19 mouse cellular contexts compared by ENCODE assay signal in genomic region chr2:52435919-52436632, GRCm38 (mm10). TPM values are rescaled to one million over a fixed set of nuclear protein-coding genes. Genes with fewer than 3 reads are reported as not detected.
DNase-seq lines count a peak whose midpoint lies in the region; ATAC-seq and TF ChIP-seq lines count a peak whose summit lies in the region.
"Had no signal": no experiment of that assay in that cellular context is flagged by ENCODE, and none has a peak within 500 bp of the region (broad histone marks: within the 10 kb centered on the region; RNA-seq: fewer than 3 reads in every experiment).

No protein-coding gene starts in this region.

- 38% methylated on average over 14 of the region's 14 CpGs for WGBS in heart, embryonic 11.5 days (ENCODE audit: insufficient replicate concordance)
- 45% methylated on average over 14 of the region's 14 CpGs for WGBS in hindbrain, postnatal 0 days
- WGBS in hindbrain, embryonic 13.5 days, result 69% methylated on average over 14 of the region's 14 CpGs
- whole genome bisulfite sequencing in stomach, embryonic 15.5 days, result 49% methylated on average over 14 of the region's 14 CpGs
- 49% methylated on average over 14 of the region's 14 CpGs for WGBS in stomach, postnatal 0 days

- DNase-seq in heart, adult 18-20 months, result no peak
- DNase-seq in hindbrain, postnatal 0 days (ENCODE audit: low spot score), result no peak
- DNase-seq in stomach, postnatal 0 days (ENCODE audit: low spot score), result no peak
- DNase-seq in B cell, adult 2 months, result no peak
- DNase-seq: adrenal gland, adult 2 months; cerebellum, adult 18-20 months; lung, postnatal 14 days; right cerebral cortex, postnatal 4 days; thymus, adult 18-20 months had no signal

- TF ChIP-seq CTCF in hindbrain, postnatal 0 days (IDR thresholded peaks at IDR 0.05; ENCODE audit: low read depth), result no peak
- TF ChIP-seq CTCF in stomach, postnatal 0 days (IDR thresholded peaks at IDR 0.05; ENCODE audit: low read depth), result no peak

- no peak for ATAC-seq in heart, embryonic 11.5 days (replicated peaks; ENCODE audit: insufficient number of reproducible peaks, low FRiP score, low TSS enrichment)
- ATAC-seq in hindbrain, postnatal 0 days, result peak; percentile 47; the same call in 1 of the 2 replicates
- no peak for ATAC-seq in hindbrain, embryonic 13.5 days (ENCODE audit: low FRiP score)
- ATAC-seq in stomach, embryonic 15.5 days (ENCODE audit: insufficient read depth, low FRiP score, low read depth), result no peak
- no peak for ATAC-seq in stomach, postnatal 0 days (ENCODE audit: low FRiP score, low TSS enrichment)

- TF ChIP-seq EP300 in stomach, postnatal 0 days (optimal IDR thresholded peaks at IDR 0.05), result no peak

- no peaks in the 10 kb centered on the region for H3K9me3 ChIP-seq in heart, embryonic 11.5 days (replicated peaks; ENCODE audit: control insufficient read depth, low read length)
- no peaks in the 10 kb centered on the region for H3K9me3 ChIP-seq in hindbrain, postnatal 0 days (ENCODE audit: low read length)
- no peaks in the 10 kb centered on the region for H3K9me3 ChIP-seq in hindbrain, embryonic 13.5 days
- no peaks in the 10 kb centered on the region for H3K9me3 ChIP-seq in stomach, embryonic 15.5 days
- no peaks in the 10 kb centered on the region for H3K9me3 ChIP-seq in stomach, postnatal 0 days (ENCODE audit: control insufficient read depth, low read length)
- H3K9me3 ChIP-seq: embryonic facial prominence, embryonic 13.5 days; G1E; kidney, embryonic 15.5 days; limb, embryonic 13.5 days; liver, embryonic 15.5 days; midbrain, embryonic 12.5 days; neural tube, embryonic 12.5 days had no signal

- peak overlapping the region; percentile 55 for H3K4me2 ChIP-seq in heart, embryonic 11.5 days
- H3K4me2 ChIP-seq in hindbrain, postnatal 0 days (ENCODE audit: low read depth, low read length), result no peak overlapping the region
- H3K4me2 ChIP-seq in hindbrain, embryonic 13.5 days, result no peak overlapping the region
- H3K4me2 ChIP-seq in stomach, embryonic 15.5 days, result peak overlapping the region; percentile 10; the same call in 1 of the 2 replicates
- H3K4me2 ChIP-seq in stomach, postnatal 0 days (replicated peaks; ENCODE audit: low read depth), result no peak overlapping the region
- H3K4me2 ChIP-seq: embryonic facial prominence, embryonic 13.5 days; kidney, embryonic 15.5 days; limb, embryonic 13.5 days; liver, embryonic 15.5 days; midbrain, embryonic 12.5 days; neural tube, embryonic 12.5 days had no signal

- H3K27me3 ChIP-seq in heart, embryonic 11.5 days (ENCODE audit: control insufficient read depth, insufficient read depth, low read length), result no peaks in the 10 kb centered on the region
- no peaks in the 10 kb centered on the region for H3K27me3 ChIP-seq in hindbrain, postnatal 0 days (ENCODE audit: insufficient read depth, low read length)
- no peaks in the 10 kb centered on the region for H3K27me3 ChIP-seq in hindbrain, embryonic 13.5 days
- H3K27me3 ChIP-seq in stomach, embryonic 15.5 days (replicated peaks), result no peaks in the 10 kb centered on the region
- no peaks in the 10 kb centered on the region for H3K27me3 ChIP-seq in stomach, postnatal 0 days (ENCODE audit: control insufficient read depth, insufficient read depth, low read length)
- H3K27me3 ChIP-seq: embryonic facial prominence, embryonic 13.5 days; kidney, embryonic 15.5 days; limb, embryonic 13.5 days; liver, embryonic 15.5 days; midbrain, embryonic 12.5 days; neural tube, embryonic 12.5 days had no signal

- no peak overlapping the region for H3K27ac ChIP-seq in heart, embryonic 11.5 days (ENCODE audit: low read depth, low read length)
- H3K27ac ChIP-seq in hindbrain, postnatal 0 days, result no peak overlapping the region
- no peak overlapping the region for H3K27ac ChIP-seq in hindbrain, embryonic 13.5 days
- H3K27ac ChIP-seq in stomach, embryonic 15.5 days, result no peak overlapping the region
- no peak overlapping the region for H3K27ac ChIP-seq in stomach, postnatal 0 days (replicated peaks)
- H3K27ac ChIP-seq: embryonic facial prominence, embryonic 13.5 days; kidney, embryonic 15.5 days; limb, embryonic 13.5 days; liver, embryonic 15.5 days; midbrain, embryonic 12.5 days; neural tube, embryonic 12.5 days had no signal

- H3K9ac ChIP-seq in heart, embryonic 11.5 days (ENCODE audit: low read depth, low read length), result no peak overlapping the region
- no peak overlapping the region for H3K9ac ChIP-seq in hindbrain, postnatal 0 days (replicated peaks; ENCODE audit: low read length)
- no peak overlapping the region for H3K9ac ChIP-seq in hindbrain, embryonic 13.5 days
- no peak overlapping the region for H3K9ac ChIP-seq in stomach, embryonic 15.5 days
- H3K9ac ChIP-seq in stomach, postnatal 0 days (ENCODE audit: low read length), result no peak overlapping the region
- H3K9ac ChIP-seq: embryonic facial prominence, embryonic 13.5 days; kidney, embryonic 15.5 days; limb, embryonic 13.5 days; liver, embryonic 15.5 days; midbrain, embryonic 12.5 days; neural tube, embryonic 12.5 days had no signal

- H3K4me1 ChIP-seq in heart, embryonic 11.5 days (ENCODE audit: control insufficient read depth, insufficient read depth, low read length), result peaks cover 16% of the 10 kb centered on the region
- 0 out of 2 replicates have a peak, but pooled peaks cover 3% of the 10 kb centered on the region for H3K4me1 ChIP-seq in hindbrain, postnatal 0 days (ENCODE audit: insufficient read depth, low read length)
- no peaks in the 10 kb centered on the region for H3K4me1 ChIP-seq in hindbrain, embryonic 13.5 days (replicated peaks)
- H3K4me1 ChIP-seq in stomach, embryonic 15.5 days, result no peaks in the 10 kb centered on the region
- no peaks in the 10 kb centered on the region for H3K4me1 ChIP-seq in stomach, postnatal 0 days (replicated peaks; ENCODE audit: control insufficient read depth, insufficient read depth)
- H3K4me1 ChIP-seq: liver, embryonic 15.5 days; midbrain, embryonic 12.5 days; neural tube, embryonic 12.5 days had no signal

- no peaks in the 10 kb centered on the region for H3K36me3 ChIP-seq in heart, embryonic 11.5 days (ENCODE audit: control insufficient read depth, insufficient read depth, low read length)
- no peaks in the 10 kb centered on the region for H3K36me3 ChIP-seq in hindbrain, postnatal 0 days (ENCODE audit: insufficient read depth, low read length)
- H3K36me3 ChIP-seq in hindbrain, embryonic 13.5 days, result peaks cover 6% of the 10 kb centered on the region; the same call in 1 of the 2 replicates
- H3K36me3 ChIP-seq in stomach, embryonic 15.5 days, result no peaks in the 10 kb centered on the region
- no peaks in the 10 kb centered on the region for H3K36me3 ChIP-seq in stomach, postnatal 0 days (ENCODE audit: control insufficient read depth, insufficient read depth, low read length)
- H3K36me3 ChIP-seq: embryonic facial prominence, embryonic 13.5 days; G1E; kidney, embryonic 15.5 days; limb, embryonic 13.5 days; liver, embryonic 15.5 days; midbrain, embryonic 12.5 days; neural tube, embryonic 12.5 days had no signal

- no peak overlapping the region for H3K4me3 ChIP-seq in heart, embryonic 11.5 days (ENCODE audit: low read depth, low read length)
- H3K4me3 ChIP-seq in hindbrain, postnatal 0 days (ENCODE audit: low read length), result no peak overlapping the region
- H3K4me3 ChIP-seq in hindbrain, embryonic 13.5 days, result no peak overlapping the region
- no peak overlapping the region for H3K4me3 ChIP-seq in stomach, embryonic 15.5 days (replicated peaks)
- no peak overlapping the region for H3K4me3 ChIP-seq in stomach, postnatal 0 days (ENCODE audit: low read depth, low read length)
- H3K4me3 ChIP-seq: embryonic facial prominence, embryonic 13.5 days; kidney, embryonic 15.5 days; limb, embryonic 13.5 days; liver, embryonic 15.5 days; midbrain, embryonic 12.5 days; neural tube, embryonic 12.5 days had no signal

RNA-seq across cellular contexts. Expression of gene Arl5a, which starts 11.4 kb away (rescaled TPM):
- 74.4 and 95.6 TPM in 2 replicates for polyA plus RNA-seq in heart, embryonic 11.5 days (2014; fragmentation: Nextera tagmentation; extraction: Ambion mirVana)
- 10 to 100 TPM; 35.8 to 35.9 TPM for total RNA-seq in heart, adult 18-20 months (2021)
- total RNA-seq in hindbrain, postnatal 0 days (2014; rRNA removed), result 51.0 and 53.2 TPM in 2 replicates
- 25.6 and 28.0 TPM in 2 replicates for polyA plus RNA-seq in hindbrain, postnatal 0 days (2015; fragmentation: Nextera tagmentation; extraction: Ambion mirVana)
- 39.9 and 40.2 TPM in 2 replicates for polyA plus RNA-seq in hindbrain, embryonic 13.5 days (2015; fragmentation: Nextera tagmentation; extraction: Ambion mirVana)
- 35.9 and 37.1 TPM in 2 replicates for polyA plus RNA-seq in stomach, embryonic 15.5 days (2015; fragmentation: Nextera tagmentation; extraction: Ambion mirVana)
- polyA plus RNA-seq in stomach, postnatal 0 days (2015; fragmentation: Nextera tagmentation; extraction: Ambion mirVana), result 17.8 and 17.9 TPM in 2 replicates

RNA-seq across cellular contexts. Expression of gene Neb, which starts 57.8 kb away (rescaled TPM):
- 1.8 and 3.2 TPM in 2 replicates for polyA plus RNA-seq in heart, embryonic 11.5 days (2014; fragmentation: Nextera tagmentation; extraction: Ambion mirVana)
- 1 to 10 TPM; 5.7 to 7.3 TPM for total RNA-seq in heart, adult 18-20 months (2021)
- 1.2 and 2.5 TPM in 2 replicates for total RNA-seq in hindbrain, postnatal 0 days (2014; rRNA removed)
- polyA plus RNA-seq in hindbrain, postnatal 0 days (2015; fragmentation: Nextera tagmentation; extraction: Ambion mirVana), result 0.38 and 0.58 TPM in 2 replicates
- 1.2 and 2.0 TPM in 2 replicates for polyA plus RNA-seq in hindbrain, embryonic 13.5 days (2015; fragmentation: Nextera tagmentation; extraction: Ambion mirVana)
- 1.4 and 4.3 TPM in 2 replicates for polyA plus RNA-seq in stomach, embryonic 15.5 days (2015; fragmentation: Nextera tagmentation; extraction: Ambion mirVana)
- 1.2 and 1.3 TPM in 2 replicates for polyA plus RNA-seq in stomach, postnatal 0 days (2015; fragmentation: Nextera tagmentation; extraction: Ambion mirVana)

Comparison
In these comparisons a context has a peak if more than half of its experiments do, and no peak if none do; other contexts are left out.
1. H3K4me2 ChIP-seq: peak in heart, embryonic 11.5 days (single experiment) and stomach, embryonic 15.5 days (single experiment); none in hindbrain, postnatal 0 days (single experiment), hindbrain, embryonic 13.5 days (single experiment) and stomach, postnatal 0 days (single experiment).